Mouse (Mus musculus) hindbrain, embryonic 14.5 days (tissue): ENCODE data around the gene Dennd1a. TPM values are rescaled to one million over a fixed set of nuclear protein-coding genes. Genes with fewer than 3 reads are reported as not detected.

ENCODE experiments used
- ATAC-seq: fragments of 200-750 bp; cut with Nextera tagmentation; 2 replicates; pipeline ENCODE4 v1.8.0; 2017; ENCODE audit warnings: moderate number of reproducible peaks, mild to moderate bottlenecking, moderate TSS enrichment, moderate library complexity; ENCODE audit not compliant: low FRiP score
- DNase-seq: peaks from one replicate; pipeline ENCODE4 v3.0.0-alpha.2; 2015; ENCODE audit warnings: low spot score
- H3K27ac ChIP-seq: fragments of 300-500 bp; sonication (generic); 2 replicates; pipeline ENCODE4 v1.5.1; 2014; ENCODE audit warnings: mild to moderate bottlenecking, moderate library complexity
- H3K27me3 ChIP-seq: fragments of 300-500 bp; sonication (generic); 2 replicates; pipeline ENCODE4 v1.6.1; 2014; ENCODE audit warnings: mild to moderate bottlenecking, low read length, mixed read lengths; ENCODE audit not compliant: control insufficient read depth, insufficient read depth
- H3K36me3 ChIP-seq: fragments of 300-500 bp; sonication (generic); replicated peaks from 2 replicates; pipeline ENCODE4 v1.6.1; 2014; ENCODE audit not compliant: control insufficient read depth, insufficient read depth
- H3K4me1 ChIP-seq: fragments of 300-500 bp; sonication (generic); replicated peaks from 2 replicates; pipeline ENCODE4 v1.6.1; 2014; ENCODE audit warnings: antibody characterized with exemption, low read length, mixed read lengths; ENCODE audit not compliant: control insufficient read depth, insufficient read depth
- H3K4me2 ChIP-seq: fragments of 300-500 bp; sonication (generic); replicated peaks from 2 replicates; pipeline ENCODE4 v1.6.1; 2014; ENCODE audit warnings: mild to moderate bottlenecking, moderate library complexity
- H3K4me3 ChIP-seq: fragments of 300-500 bp; sonication (generic); replicated peaks from 2 replicates; pipeline ENCODE4 v1.5.1; 2014; ENCODE audit warnings: mild to moderate bottlenecking, low read length
- H3K9ac ChIP-seq: fragments of 300-500 bp; sonication (generic); 2 replicates; pipeline ENCODE4 v1.6.1; 2014
- H3K9me3 ChIP-seq: fragments of 300-500 bp; sonication (generic); 2 replicates; pipeline ENCODE4 v1.6.1; 2016; ENCODE audit warnings: low read length; ENCODE audit not compliant: control insufficient read depth
- WGBS: fragments of 180-500 bp; shearing (Covaris S2); extraction: QIAGEN DNeasy Blood & Tissue Kit; methylation state at CpG from one replicate; pipeline ENCODE4 v1.1.7; 2014; 5-methylcytosine and 5-hydroxymethylcytosine counted together
- polyA plus RNA-seq: library from polyadenylated mRNA; unstranded; fragments of >200 nt; fragmentation: Nextera tagmentation; extraction: Ambion mirVana; gene quantifications from 2 replicates; pipeline ENCODE4 v1.2.1, GENCODE M21; 2014

The Dennd1a gene
- polyA plus RNA-seq, 1 experiment from 2014 or later: 16.7 TPM

- ATAC-seq: no peak
- Histone ChIP-seq H3K9me3 (no peaks in the 10 kb centered on the region), H3K4me1 (no peaks in the 10 kb centered on the region), H3K27ac (no peak overlapping the region), H3K27me3 (no peaks in the 10 kb centered on the region), H3K4me3 (no peak overlapping the region), H3K4me2 (no peak overlapping the region), H3K9ac (no peak overlapping the region), H3K36me3 (no peaks in the 10 kb centered on the region)
- 95% methylated on average over 1 of the region's 1 CpGs for WGBS
- no peak for DNase-seq
Measured at GRCm38 (mm10) chr2:38001004-38001403, 286.2 kb downstream of the Dennd1a start.

- no peak for ATAC-seq
- WGBS: 33% methylated on average over 3 of the region's 3 CpGs
- no peak overlapping the region for H3K4me2 ChIP-seq
Measured at GRCm38 (mm10) chr2:37997966-37998365, 289.2 kb downstream of the Dennd1a start.

GRCm38 (mm10) chr2:37989091-37989490 lies 298.1 kb downstream of the Dennd1a start:
- DNase-seq: no peak
- no peaks in the 10 kb centered on the region for H3K27me3 ChIP-seq
- no peaks in the 10 kb centered on the region for H3K36me3 ChIP-seq
- no peak overlapping the region for H3K4me2 ChIP-seq
- no peak overlapping the region for H3K4me3 ChIP-seq
- no peak overlapping the region for H3K27ac ChIP-seq
- no peaks in the 10 kb centered on the region for H3K4me1 ChIP-seq
- H3K9ac ChIP-seq: no peak overlapping the region
- no peak for ATAC-seq
- 85% methylated on average over 3 of the region's 3 CpGs for WGBS
- H3K9me3 ChIP-seq: no peaks in the 10 kb centered on the region

More at GRCm38 (mm10) chr2:37997966-37998365, 289.2 kb downstream of the Dennd1a start:
- no peaks in the 10 kb centered on the region for H3K27me3 ChIP-seq
- no peaks in the 10 kb centered on the region for H3K9me3 ChIP-seq
- no peak overlapping the region for H3K9ac ChIP-seq
- no peak for DNase-seq
- no peak overlapping the region for H3K27ac ChIP-seq
- H3K4me1 ChIP-seq: no peaks in the 10 kb centered on the region
- no peak overlapping the region for H3K4me3 ChIP-seq
- H3K36me3 ChIP-seq: no peaks in the 10 kb centered on the region

- no peaks in the 10 kb centered on the region for H3K4me1 ChIP-seq
- no peak overlapping the region for H3K9ac ChIP-seq
- H3K4me3 ChIP-seq: no peak overlapping the region
- 95% methylated on average over 1 of the region's 1 CpGs for WGBS
- ATAC-seq (no peak), DNase-seq (no peak)
- no peaks in the 10 kb centered on the region for H3K27me3 ChIP-seq
- H3K4me2 ChIP-seq: no peak overlapping the region
- H3K27ac ChIP-seq: no peak overlapping the region
- no peaks in the 10 kb centered on the region for H3K36me3 ChIP-seq
- H3K9me3 ChIP-seq: no peaks in the 10 kb centered on the region
Measured at GRCm38 (mm10) chr2:37988301-37988700, 298.9 kb downstream of the Dennd1a start.

GRCm38 (mm10) chr2:37985690-37986222 lies 301.4 kb downstream of the Dennd1a start:
- 63% methylated on average over 5 of the region's 5 CpGs for WGBS
- H3K27ac ChIP-seq: no peak overlapping the region

GRCm38 (mm10) chr2:37982714-37983113 lies 304.5 kb downstream of the Dennd1a start:
- DNase-seq: no peak
- H3K4me2 ChIP-seq: no peak overlapping the region
- no peak overlapping the region for H3K4me3 ChIP-seq
- no peaks in the 10 kb centered on the region for H3K27me3 ChIP-seq
- H3K4me1 ChIP-seq: peaks cover 3% of the 10 kb centered on the region
- no peaks in the 10 kb centered on the region for H3K9me3 ChIP-seq
- no peak for ATAC-seq
- WGBS: 82% methylated on average over 1 of the region's 1 CpGs
- H3K36me3 ChIP-seq: no peaks in the 10 kb centered on the region
- H3K27ac ChIP-seq: no peak overlapping the region; the same call in 1 of the 2 replicates
- no peak overlapping the region for H3K9ac ChIP-seq

More at GRCm38 (mm10) chr2:37985690-37986222, 301.4 kb downstream of the Dennd1a start:
- peaks cover 3% of the 10 kb centered on the region for H3K4me1 ChIP-seq
- H3K4me3 ChIP-seq: no peak overlapping the region
- DNase-seq (no peak), ATAC-seq (no peak)
- no peaks in the 10 kb centered on the region for H3K36me3 ChIP-seq
- H3K9me3 ChIP-seq: no peaks in the 10 kb centered on the region
- no peaks in the 10 kb centered on the region for H3K27me3 ChIP-seq
- H3K9ac ChIP-seq: no peak overlapping the region
- H3K4me2 ChIP-seq: no peak overlapping the region

GRCm38 (mm10) chr2:37981562-37982403 lies 305.4 kb downstream of the Dennd1a start:
- H3K4me2 ChIP-seq: no peak overlapping the region
- H3K9me3 ChIP-seq: no peaks in the 10 kb centered on the region
- no peak for ATAC-seq
- peak overlapping the region; percentile 11; the same call in 1 of the 2 replicates for H3K27ac ChIP-seq
- no peak for DNase-seq
- no peaks in the 10 kb centered on the region for H3K36me3 ChIP-seq
- H3K4me1 ChIP-seq: peaks cover 3% of the 10 kb centered on the region
- H3K27me3 ChIP-seq: no peaks in the 10 kb centered on the region
- H3K9ac ChIP-seq: no peak overlapping the region
- H3K4me3 ChIP-seq: no peak overlapping the region
- WGBS: 69% methylated on average over 15 of the region's 15 CpGs

GRCm38 (mm10) chr2:37974201-37974600 lies 313.0 kb downstream of the Dennd1a start:
- Histone ChIP-seq H3K9ac (no peak overlapping the region), H3K27ac (no peak overlapping the region), H3K27me3 (no peaks in the 10 kb centered on the region), H3K36me3 (no peaks in the 10 kb centered on the region), H3K4me2 (no peak overlapping the region), H3K9me3 (no peaks in the 10 kb centered on the region), H3K4me3 (no peak overlapping the region), H3K4me1 (peaks cover 3% of the 10 kb centered on the region; the same call in 1 of the 2 replicates)
- DNase-seq (no peak), ATAC-seq (no peak)
- WGBS: 76% methylated on average over 3 of the region's 3 CpGs

GRCm38 (mm10) chr2:37972621-37973020 lies 314.6 kb downstream of the Dennd1a start:
- H3K27ac ChIP-seq: no peak overlapping the region
- DNase-seq (no peak), ATAC-seq (no peak)
- no peak overlapping the region for H3K9ac ChIP-seq
- no peaks in the 10 kb centered on the region for H3K9me3 ChIP-seq
- H3K36me3 ChIP-seq: no peaks in the 10 kb centered on the region
- H3K4me1 ChIP-seq: peaks cover 3% of the 10 kb centered on the region; the same call in 1 of the 2 replicates
- H3K27me3 ChIP-seq: no peaks in the 10 kb centered on the region
- 67% methylated on average over 6 of the region's 6 CpGs for WGBS
- H3K4me2 ChIP-seq: no peak overlapping the region
- no peak overlapping the region for H3K4me3 ChIP-seq
